Mouse (Mus musculus) kidney, postnatal 0 days (tissue): ENCODE data around the gene Cisd1. TPM values are rescaled to one million over a fixed set of nuclear protein-coding genes. Genes with fewer than 3 reads are reported as not detected.
"Not testable (repeated sequence)": the region's sequence is repeated elsewhere in the genome, so short reads cannot be mapped to it uniquely, and the experiment has no call there.

Experiments
- ATAC-seq: fragments of 200-750 bp; cut with Nextera tagmentation; replicated peaks from 2 replicates; pipeline ENCODE4 v1.8.0; 2017; ENCODE audit warnings: low read depth, moderate number of reproducible peaks, moderate TSS enrichment, moderate library complexity; ENCODE audit not compliant: low FRiP score
- DNase-seq: peaks from one replicate; pipeline ENCODE4 v3.0.0-alpha.2; 2016; ENCODE audit warnings: low spot score
- H3K27ac ChIP-seq: fragments of 300-500 bp; sonication (generic); 2 replicates; pipeline ENCODE4 v1.5.1; 2014; ENCODE audit warnings: mild to moderate bottlenecking
- H3K27me3 ChIP-seq: fragments of 300-500 bp; sonication (generic); 2 replicates; pipeline ENCODE4 v1.6.1; 2014; ENCODE audit warnings: low read length, mixed read lengths; ENCODE audit not compliant: insufficient read depth
- H3K36me3 ChIP-seq: fragments of 300-500 bp; sonication (generic); 2 replicates; pipeline ENCODE4 v1.6.1; 2014; ENCODE audit warnings: low read length, mixed read lengths; ENCODE audit not compliant: insufficient read depth
- H3K4me1 ChIP-seq: fragments of 300-500 bp; sonication (generic); replicated peaks from 2 replicates; pipeline ENCODE4 v1.6.1; 2014; ENCODE audit warnings: antibody characterized with exemption, low read length, mixed read lengths; ENCODE audit not compliant: insufficient read depth
- H3K4me2 ChIP-seq: fragments of 300-500 bp; sonication (generic); 2 replicates; pipeline ENCODE4 v1.6.1; 2014; ENCODE audit warnings: mild to moderate bottlenecking, low read length, moderate library complexity, mixed read lengths
- H3K4me3 ChIP-seq: fragments of 300-500 bp; sonication (generic); replicated peaks from 2 replicates; pipeline ENCODE4 v1.5.1; 2014; ENCODE audit warnings: low read depth, low read length
- H3K9ac ChIP-seq: fragments of 300-500 bp; sonication (generic); 2 replicates; pipeline ENCODE4 v1.6.1; 2014; ENCODE audit warnings: low read depth, low read length
- H3K9me3 ChIP-seq: fragments of 300-500 bp; sonication (generic); replicated peaks from 2 replicates; pipeline ENCODE4 v1.6.1; 2016; ENCODE audit warnings: low read length, inconsistent platforms, mixed read lengths
- CTCF ChIP-seq: IDR thresholded peaks from 2 replicates; pipeline ENCODE4 v1.5.1; 2016; ENCODE audit warnings: antibody characterized with exemption, low read depth, mild to moderate bottlenecking, moderate library complexity
- WGBS: fragments of 180-500 bp; shearing (Covaris S2); extraction: QIAGEN DNeasy Blood & Tissue Kit; methylation state at CpG from one replicate; pipeline ENCODE4 v1.1.7; 2014; 5-methylcytosine and 5-hydroxymethylcytosine counted together
- polyA plus RNA-seq: library from polyadenylated mRNA; unstranded; fragments of >200 nt; fragmentation: Nextera tagmentation; extraction: Ambion mirVana; gene quantifications from 2 replicates; pipeline ENCODE4 v1.2.1, GENCODE M21; 2015

Gene Cisd1
- 300 and 305 TPM in 2 replicates for polyA plus RNA-seq

DNA sequence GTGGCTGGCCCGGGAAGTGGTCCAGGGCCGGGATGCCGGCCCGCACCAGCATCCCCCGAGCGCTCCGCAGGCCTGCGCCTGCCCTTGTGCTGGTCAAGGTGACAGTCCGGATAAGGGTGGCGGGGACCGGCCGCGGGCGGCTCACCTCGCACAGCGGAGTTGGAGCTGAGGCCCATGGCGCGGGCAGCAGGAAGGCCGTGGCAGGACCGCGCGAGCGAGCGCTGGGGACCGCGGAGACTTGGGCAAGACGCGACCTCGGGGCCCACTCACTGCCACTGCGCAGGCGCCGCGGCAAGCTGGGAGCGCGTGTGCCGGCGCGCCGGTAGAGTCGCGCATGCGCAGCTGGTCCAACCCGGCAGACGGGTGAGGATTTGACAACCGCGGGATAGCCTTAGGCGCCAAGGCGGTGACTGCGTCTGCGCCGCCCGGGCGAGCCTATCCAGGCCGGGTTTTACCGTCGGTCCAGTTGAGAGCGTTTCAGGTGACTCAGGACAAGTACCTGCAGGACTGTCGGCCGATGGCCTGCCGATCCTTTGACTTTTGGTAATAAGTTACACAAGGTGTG is at the start of gene Cisd1:
TSS of gene Cisd1 (minus strand) at position 376 of the 565 bp plus-strand sequence.
- H3K36me3 ChIP-seq, result no peaks in the 10 kb centered on the region
- H3K4me2 ChIP-seq, result peak within 1 kb of the TSS; percentile 88
- H3K4me1 ChIP-seq, result peaks cover 16% of the 10 kb centered on the region
- no peaks in the 10 kb centered on the region for H3K27me3 ChIP-seq
- DNase-seq (peak; percentile 95), ATAC-seq (peak; percentile 71)
- H3K9ac ChIP-seq, result peak within 1 kb of the TSS; percentile 83
- WGBS, result under 1% methylated on average over 59 of the region's 60 CpGs
- no peak for TF ChIP-seq CTCF
- peak within 1 kb of the TSS; percentile 76 for H3K4me3 ChIP-seq
- no peaks in the 10 kb centered on the region for H3K9me3 ChIP-seq
- H3K27ac ChIP-seq, result peak within 1 kb of the TSS; percentile 75

DNA sequence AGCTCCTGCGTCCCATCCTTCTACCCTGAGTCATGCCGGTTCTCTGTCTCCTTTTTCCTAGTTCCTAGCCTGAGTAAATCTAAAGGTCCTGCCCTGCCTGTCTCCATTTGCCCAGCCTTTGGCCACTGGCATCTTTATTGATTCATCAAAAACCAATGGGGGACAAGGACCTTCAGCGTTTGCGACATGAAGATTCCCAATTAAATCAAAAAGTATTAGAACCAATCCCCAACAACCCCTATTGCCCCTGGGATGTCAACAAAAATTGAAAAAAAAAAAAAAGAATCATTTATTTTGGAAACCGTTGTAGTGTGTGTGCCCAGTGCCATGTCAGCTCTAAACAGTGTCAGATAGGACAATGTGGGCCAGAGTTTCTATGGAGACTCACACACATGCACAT is 44.6 kb upstream of the Cisd1 start:
- H3K9ac ChIP-seq, result no peak overlapping the region
- no peak overlapping the region for H3K4me3 ChIP-seq
- H3K27me3 ChIP-seq, result no peaks in the 10 kb centered on the region
- 92% methylated on average over 5 of the region's 5 CpGs for WGBS
- no peaks in the 10 kb centered on the region for H3K36me3 ChIP-seq
- no peak for DNase-seq
- H3K4me1 ChIP-seq, result peaks cover 4% of the 10 kb centered on the region; the same call in 1 of the 2 replicates
- H3K27ac ChIP-seq, result no peak overlapping the region
- ATAC-seq, result no peak
- TF ChIP-seq CTCF, result no peak
- no peaks in the 10 kb centered on the region for H3K9me3 ChIP-seq
- no peak overlapping the region for H3K4me2 ChIP-seq

DNA sequence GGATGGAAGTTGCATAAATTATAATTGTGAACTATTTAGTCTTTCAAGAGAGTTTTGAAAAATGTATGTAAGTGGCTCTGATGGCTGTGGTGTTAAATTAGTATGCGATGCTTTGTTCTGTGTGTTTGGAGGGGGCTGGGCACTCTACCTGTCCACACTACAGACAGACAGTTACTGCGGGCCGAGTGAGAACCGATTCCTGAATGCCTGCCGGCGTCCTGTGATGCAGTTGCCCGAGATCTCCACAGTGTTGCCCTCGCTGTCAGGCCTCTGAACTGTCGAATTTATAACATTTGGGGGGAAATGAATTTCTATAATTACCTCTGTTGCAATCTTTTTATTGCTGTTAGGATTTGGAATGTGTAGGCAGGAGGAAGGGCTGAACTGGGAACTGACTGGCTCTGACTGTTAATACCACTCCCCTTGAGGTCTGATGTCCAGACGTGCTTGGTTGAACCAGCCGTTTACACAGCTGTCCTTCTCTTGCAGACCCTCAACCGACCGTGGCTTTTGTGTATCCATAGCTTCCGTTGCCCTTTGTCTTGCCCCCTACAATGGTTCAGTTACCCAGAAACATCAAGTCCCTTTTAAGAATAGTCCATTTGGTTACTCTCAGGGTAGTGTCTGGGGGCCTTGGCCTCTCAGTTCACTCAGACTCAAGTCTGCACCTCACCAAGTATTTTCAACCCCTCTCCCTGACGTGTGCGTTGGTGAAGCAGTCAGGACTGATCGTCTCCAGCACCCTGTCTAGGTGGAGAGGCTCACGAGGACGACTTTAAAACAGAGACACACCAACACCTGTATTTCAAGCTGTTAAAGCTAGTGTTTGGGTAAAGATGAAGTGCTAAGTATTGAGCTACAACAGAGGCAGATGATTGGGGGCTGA is 39.6 kb upstream of the Cisd1 start:
- Histone ChIP-seq H3K9ac (no peak overlapping the region), H3K36me3 (no peaks in the 10 kb centered on the region), H3K27ac (peak overlapping the region; percentile 38; the same call in 1 of the 2 replicates), H3K27me3 (no peaks in the 10 kb centered on the region), H3K4me1 (peaks cover 4% of the 10 kb centered on the region; the same call in 1 of the 2 replicates), H3K9me3 (no peaks in the 10 kb centered on the region), H3K4me3 (no peak overlapping the region), H3K4me2 (no peak overlapping the region)
- 40% methylated on average over 19 of the region's 19 CpGs for WGBS
- ATAC-seq (peak; percentile 34; the same call in 1 of the 2 replicates), DNase-seq (peak; percentile 71)
- no peak for TF ChIP-seq CTCF

DNA sequence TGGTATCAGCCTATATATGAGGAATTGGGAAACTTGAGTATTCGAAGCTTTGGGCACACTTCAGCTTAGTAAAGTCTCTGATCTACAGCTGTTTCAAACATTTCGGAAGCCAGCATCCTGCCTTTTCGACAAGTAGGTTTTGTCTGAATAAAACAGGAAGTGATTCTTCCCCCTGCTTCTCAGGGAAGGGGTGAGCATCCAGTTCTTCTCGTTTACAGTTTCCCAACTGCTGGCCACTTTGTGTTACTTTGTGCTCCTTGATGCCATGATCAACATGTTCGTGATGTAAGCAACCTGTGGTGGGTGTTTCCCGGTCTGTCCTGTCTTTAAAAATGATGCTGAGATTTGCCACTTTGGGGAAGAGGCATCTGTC is 38.8 kb upstream of the Cisd1 start:
- DNase-seq, H3K4me3 ChIP-seq, H3K4me1 ChIP-seq, H3K36me3 ChIP-seq, H3K9ac ChIP-seq, ATAC-seq, H3K27ac ChIP-seq, H3K4me2 ChIP-seq, H3K9me3 ChIP-seq, H3K27me3 ChIP-seq: not testable (repeated sequence)
- 54% methylated on average over 6 of the region's 6 CpGs for WGBS

DNA sequence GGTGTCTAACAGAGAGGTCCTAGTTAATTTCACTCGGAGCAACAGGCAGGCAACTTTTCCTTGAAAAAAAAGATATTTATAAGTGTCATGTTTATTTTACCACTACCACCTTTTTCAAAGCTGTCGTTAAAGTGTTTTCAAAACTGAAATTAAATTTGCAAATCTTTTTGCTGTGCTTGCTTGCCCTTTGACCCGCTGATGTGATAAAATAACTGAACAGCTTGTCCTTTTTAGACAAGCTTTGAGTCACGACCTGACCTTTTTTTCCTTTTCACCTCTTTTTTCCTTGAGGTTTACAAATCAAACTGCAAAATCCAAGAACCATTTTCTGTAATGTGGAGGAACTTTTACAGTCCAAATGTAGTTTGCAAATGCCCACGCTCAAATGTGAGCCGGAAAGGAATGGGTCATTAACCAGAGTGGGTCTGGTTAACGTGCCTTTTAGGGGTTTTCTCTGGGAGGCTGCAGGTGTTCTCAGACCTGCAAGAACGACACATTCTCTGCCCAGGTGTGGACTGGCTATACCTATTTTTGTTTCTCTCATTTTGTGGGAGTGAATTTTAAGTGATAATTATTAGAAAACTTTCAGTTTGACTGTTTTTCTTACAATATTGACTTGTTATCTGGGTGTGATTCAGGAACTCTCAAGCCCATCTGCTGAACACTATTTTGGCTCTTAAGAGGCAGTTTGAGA is 38.3 kb upstream of the Cisd1 start:
- H3K36me3 ChIP-seq, result peaks cover 4% of the 10 kb centered on the region; the same call in 1 of the 2 replicates
- H3K27ac ChIP-seq, result peak overlapping the region; percentile 37; the same call in 1 of the 2 replicates
- H3K27me3 ChIP-seq, result no peaks in the 10 kb centered on the region
- no peak overlapping the region for H3K4me2 ChIP-seq
- no peak overlapping the region for H3K4me3 ChIP-seq
- no peak for TF ChIP-seq CTCF
- no peak overlapping the region for H3K9ac ChIP-seq
- no peak for ATAC-seq
- WGBS, result 29% methylated on average over 8 of the region's 8 CpGs
- no peaks in the 10 kb centered on the region for H3K9me3 ChIP-seq
- no peak for DNase-seq
- H3K4me1 ChIP-seq, result peaks cover 4% of the 10 kb centered on the region; the same call in 1 of the 2 replicates

DNA sequence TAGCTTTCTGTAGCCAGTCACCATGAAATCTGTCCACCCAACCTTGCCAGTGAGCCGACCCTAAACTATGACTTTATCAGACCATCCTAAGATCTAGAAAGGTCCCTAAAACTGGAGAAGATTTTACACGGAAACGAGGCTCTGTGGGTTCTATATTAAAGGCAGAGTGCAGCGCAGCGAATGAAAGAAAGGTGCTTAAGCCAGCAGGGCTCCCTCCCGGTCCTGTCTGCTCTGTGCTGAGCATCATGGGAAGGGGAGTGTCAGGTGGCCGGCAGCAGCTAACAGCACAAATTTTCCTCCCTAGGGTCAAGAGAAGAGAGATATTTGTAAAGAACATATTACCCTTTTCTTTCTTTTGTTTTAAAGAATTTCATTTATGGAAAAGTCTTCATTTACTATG is 37.4 kb upstream of the Cisd1 start:
- ATAC-seq, result 0 out of 2 replicates have a peak, but pooled peaks have one; percentile 35
- peak; percentile 36 for DNase-seq
- H3K36me3 ChIP-seq, result peaks cover 4% of the 10 kb centered on the region; the same call in 1 of the 2 replicates
- no peaks in the 10 kb centered on the region for H3K9me3 ChIP-seq
- H3K4me2 ChIP-seq, result peak overlapping the region; percentile 25; the same call in 1 of the 2 replicates
- no peak overlapping the region for H3K9ac ChIP-seq
- H3K4me1 ChIP-seq, result peaks cover 4% of the 10 kb centered on the region; the same call in 1 of the 2 replicates
- peak overlapping the region; percentile 20; the same call in 1 of the 2 replicates for H3K27ac ChIP-seq
- no peak overlapping the region for H3K4me3 ChIP-seq
- no peak for TF ChIP-seq CTCF
- H3K27me3 ChIP-seq, result no peaks in the 10 kb centered on the region
- 34% methylated on average over 7 of the region's 7 CpGs for WGBS
